Mouse (Mus musculus) heart, embryonic 11.5 days (tissue): ENCODE results near the gene Fgd6. TPM values are rescaled to one million over a fixed set of nuclear protein-coding genes. Genes with fewer than 3 reads are reported as not detected.

Experiments used
- ATAC-seq: fragments of 200-750 bp; cut with Nextera tagmentation; replicated peaks from 2 replicates; pipeline ENCODE4 v1.8.0; 2017; ENCODE audit warnings: moderate library complexity; ENCODE audit not compliant: insufficient number of reproducible peaks, low FRiP score, low TSS enrichment
- H3K27ac ChIP-seq: fragments of 300-500 bp; sonication (generic); 2 replicates; pipeline ENCODE4 v1.5.1; 2014; ENCODE audit warnings: mild to moderate bottlenecking, low read depth, low read length
- H3K27me3 ChIP-seq: fragments of 300-500 bp; sonication (generic); 2 replicates; pipeline ENCODE4 v1.6.1; 2014; ENCODE audit warnings: mild to moderate bottlenecking, low read length, mixed read lengths; ENCODE audit not compliant: control insufficient read depth, insufficient read depth
- H3K36me3 ChIP-seq: fragments of 300-500 bp; sonication (generic); 2 replicates; pipeline ENCODE4 v1.6.1; 2014; ENCODE audit warnings: mild to moderate bottlenecking, low read length, moderate library complexity, mixed read lengths; ENCODE audit not compliant: control insufficient read depth, insufficient read depth
- H3K4me1 ChIP-seq: fragments of 300-500 bp; sonication (generic); 2 replicates; pipeline ENCODE4 v1.6.1; 2014; ENCODE audit warnings: low read length; ENCODE audit not compliant: control insufficient read depth, insufficient read depth
- H3K4me2 ChIP-seq: fragments of 300-500 bp; sonication (generic); 2 replicates; pipeline ENCODE4 v1.6.1; 2014; ENCODE audit warnings: mild to moderate bottlenecking, moderate library complexity
- H3K4me3 ChIP-seq: fragments of 300-500 bp; sonication (generic); 2 replicates; pipeline ENCODE4 v1.5.1; 2014; ENCODE audit warnings: low read depth, low read length
- H3K9ac ChIP-seq: fragments of 300-500 bp; sonication (generic); 2 replicates; pipeline ENCODE4 v1.6.1; 2014; ENCODE audit warnings: mild to moderate bottlenecking, low read depth, low read length, moderate library complexity
- H3K9me3 ChIP-seq: fragments of 300-500 bp; sonication (generic); replicated peaks from 2 replicates; pipeline ENCODE4 v1.6.1; 2016; ENCODE audit warnings: low read length; ENCODE audit not compliant: control insufficient read depth
- WGBS: fragments of 180-500 bp; shearing (Covaris S2); extraction: QIAGEN DNeasy Blood & Tissue Kit; methylation state at CpG from one replicate; pipeline ENCODE4 v1.1.7; 2014; ENCODE audit not compliant: insufficient replicate concordance; 5-methylcytosine and 5-hydroxymethylcytosine counted together
- polyA plus RNA-seq: library from polyadenylated mRNA; unstranded; fragments of >200 nt; fragmentation: Nextera tagmentation; extraction: Ambion mirVana; gene quantifications from 2 replicates; pipeline ENCODE4 v1.2.1, GENCODE M21; 2014

Gene Fgd6
- 3.6 and 4.3 TPM in 2 replicates for polyA plus RNA-seq

GRCm38 (mm10) chr10:94035658-94036374 lies at the start of gene Fgd6, which contains the start of gene Vezt:
Gene Fgd6 (plus strand): TSS chr10:94036001.
Gene Vezt (minus strand): TSS chr10:94035817.
- no peaks in the 10 kb centered on the region for H3K36me3 ChIP-seq
- peak within 1 kb of the TSS; percentile 79 for H3K27ac ChIP-seq
- peak within 1 kb of the TSS; percentile 93 for H3K9ac ChIP-seq
- under 1% methylated on average over 72 of the region's 77 CpGs for WGBS
- no peaks in the 10 kb centered on the region for H3K27me3 ChIP-seq
- H3K9me3 ChIP-seq: no peaks in the 10 kb centered on the region
- peak within 1 kb of the TSS; percentile 84 for H3K4me2 ChIP-seq
- ATAC-seq: peak; percentile 98
- H3K4me1 ChIP-seq: peaks cover 10% of the 10 kb centered on the region
- peak within 1 kb of the TSS; percentile 86 for H3K4me3 ChIP-seq

- Histone ChIP-seq H3K9ac (no peak overlapping the region), H3K36me3 (peaks cover 21% of the 10 kb centered on the region), H3K4me3 (no peak overlapping the region), H3K27ac (no peak overlapping the region), H3K4me1 (no peaks in the 10 kb centered on the region), H3K9me3 (no peaks in the 10 kb centered on the region), H3K4me2 (no peak overlapping the region), H3K27me3 (no peaks in the 10 kb centered on the region)
- ATAC-seq: no peak
- 79% methylated on average over 10 of the region's 10 CpGs for WGBS
These were observed 41.7 kb upstream of the Fgd6 start for GRCm38 (mm10) chr10:93994136-93994535.

- 94% methylated on average over 1 of the region's 1 CpGs for WGBS
These were observed 40.7 kb upstream of the Fgd6 start for GRCm38 (mm10) chr10:93995100-93995499.

GRCm38 (mm10) chr10:93999357-93999756 lies 36.4 kb upstream of the Fgd6 start:
- Histone ChIP-seq H3K36me3 (peaks cover 37% of the 10 kb centered on the region), H3K27ac (no peak overlapping the region)

More at GRCm38 (mm10) chr10:93995100-93995499, 40.7 kb upstream of the Fgd6 start:
- H3K36me3 ChIP-seq: peaks cover 27% of the 10 kb centered on the region
- H3K4me3 ChIP-seq: no peak overlapping the region
- no peak overlapping the region for H3K9ac ChIP-seq
- H3K27me3 ChIP-seq: no peaks in the 10 kb centered on the region
- no peak overlapping the region for H3K4me2 ChIP-seq
- no peak overlapping the region for H3K27ac ChIP-seq
- H3K9me3 ChIP-seq: no peaks in the 10 kb centered on the region
- ATAC-seq: no peak
- no peaks in the 10 kb centered on the region for H3K4me1 ChIP-seq

GRCm38 (mm10) chr10:94000223-94000622 lies 35.6 kb upstream of the Fgd6 start:
- WGBS: 70% methylated on average over 10 of the region's 10 CpGs
- H3K4me2 ChIP-seq: no peak overlapping the region
- H3K9me3 ChIP-seq: no peaks in the 10 kb centered on the region
- H3K4me1 ChIP-seq: no peaks in the 10 kb centered on the region
- no peaks in the 10 kb centered on the region for H3K27me3 ChIP-seq
- no peak overlapping the region for H3K4me3 ChIP-seq
- no peak overlapping the region for H3K27ac ChIP-seq
- H3K9ac ChIP-seq: no peak overlapping the region
- peaks cover 37% of the 10 kb centered on the region for H3K36me3 ChIP-seq
- ATAC-seq: no peak

More at GRCm38 (mm10) chr10:93999357-93999756, 36.4 kb upstream of the Fgd6 start:
- WGBS: 82% methylated on average over 1 of the region's 1 CpGs
- no peak for ATAC-seq
- no peaks in the 10 kb centered on the region for H3K27me3 ChIP-seq
- no peak overlapping the region for H3K4me2 ChIP-seq
- H3K4me3 ChIP-seq: no peak overlapping the region
- H3K4me1 ChIP-seq: no peaks in the 10 kb centered on the region
- no peaks in the 10 kb centered on the region for H3K9me3 ChIP-seq
- H3K9ac ChIP-seq: no peak overlapping the region

- Histone ChIP-seq H3K4me1 (no peaks in the 10 kb centered on the region), H3K9ac (no peak overlapping the region), H3K9me3 (no peaks in the 10 kb centered on the region), H3K27ac (no peak overlapping the region), H3K4me2 (no peak overlapping the region), H3K27me3 (no peaks in the 10 kb centered on the region), H3K4me3 (no peak overlapping the region), H3K36me3 (peaks cover 4% of the 10 kb centered on the region; the same call in 1 of the 2 replicates)
- 90% methylated on average over 2 of the region's 2 CpGs for WGBS
- ATAC-seq: no peak
These were observed 27.4 kb upstream of the Fgd6 start for GRCm38 (mm10) chr10:94008356-94008755.

GRCm38 (mm10) chr10:94009991-94010679 lies 25.7 kb upstream of the Fgd6 start:
- H3K4me3 ChIP-seq: no peak overlapping the region
- no peak for ATAC-seq
- no peaks in the 10 kb centered on the region for H3K27me3 ChIP-seq
- H3K36me3 ChIP-seq: peaks cover 4% of the 10 kb centered on the region; the same call in 1 of the 2 replicates
- 79% methylated on average over 3 of the region's 3 CpGs for WGBS
- no peak overlapping the region for H3K4me2 ChIP-seq
- no peaks in the 10 kb centered on the region for H3K4me1 ChIP-seq
- H3K27ac ChIP-seq: no peak overlapping the region
- no peaks in the 10 kb centered on the region for H3K9me3 ChIP-seq
- no peak overlapping the region for H3K9ac ChIP-seq

- H3K36me3 ChIP-seq: peaks cover 2% of the 10 kb centered on the region; the same call in 1 of the 2 replicates
- H3K27me3 ChIP-seq: no peaks in the 10 kb centered on the region
- no peaks in the 10 kb centered on the region for H3K9me3 ChIP-seq
- no peak overlapping the region for H3K9ac ChIP-seq
- no peak overlapping the region for H3K4me2 ChIP-seq
- no peak for ATAC-seq
- H3K4me3 ChIP-seq: no peak overlapping the region
- 38% methylated on average over 2 of the region's 2 CpGs for WGBS
- H3K4me1 ChIP-seq: no peaks in the 10 kb centered on the region
- H3K27ac ChIP-seq: no peak overlapping the region; the same call in 1 of the 2 replicates
These were observed 24.8 kb upstream of the Fgd6 start for GRCm38 (mm10) chr10:94011024-94011423.
